Mouse (Mus musculus) intestine, embryonic 15.5 days (tissue): ENCODE results near the gene Dennd1a. TPM values are rescaled to one million over a fixed set of nuclear protein-coding genes. Genes with fewer than 3 reads are reported as not detected.

Experiments used
- ATAC-seq: fragments of 200-750 bp; cut with Nextera tagmentation; 2 replicates; pipeline ENCODE4 v1.8.0; 2017; ENCODE audit warnings: moderate TSS enrichment, moderate library complexity
- H3K27ac ChIP-seq: fragments of 300-500 bp; sonication (generic); 2 replicates; pipeline ENCODE4 v1.5.1; 2015; ENCODE audit warnings: mild to moderate bottlenecking, inconsistent platforms
- H3K27me3 ChIP-seq: fragments of 300-500 bp; sonication (generic); replicated peaks from 2 replicates; pipeline ENCODE4 v1.6.1; 2015; ENCODE audit warnings: inconsistent platforms
- H3K36me3 ChIP-seq: fragments of 300-500 bp; sonication (generic); 2 replicates; pipeline ENCODE4 v1.6.1; 2015; ENCODE audit warnings: inconsistent platforms
- H3K4me1 ChIP-seq: fragments of 300-500 bp; sonication (generic); replicated peaks from 2 replicates; pipeline ENCODE4 v1.6.1; 2015; ENCODE audit warnings: inconsistent platforms
- H3K4me2 ChIP-seq: fragments of 300-500 bp; sonication (generic); replicated peaks from 2 replicates; pipeline ENCODE4 v1.6.1; 2015; ENCODE audit warnings: mild to moderate bottlenecking, inconsistent platforms
- H3K4me3 ChIP-seq: fragments of 300-500 bp; sonication (generic); replicated peaks from 2 replicates; pipeline ENCODE4 v1.5.1; 2015; ENCODE audit warnings: inconsistent platforms
- H3K9ac ChIP-seq: fragments of 300-500 bp; sonication (generic); 2 replicates; pipeline ENCODE4 v1.6.1; 2015; ENCODE audit warnings: inconsistent platforms
- H3K9me3 ChIP-seq: fragments of 300-500 bp; sonication (generic); 2 replicates; pipeline ENCODE4 v1.6.1; 2016; ENCODE audit warnings: inconsistent platforms
- WGBS: fragments of 180-500 bp; shearing (Covaris S2); methylation state at CpG from one replicate; pipeline ENCODE4 v1.1.7; 2015; 5-methylcytosine and 5-hydroxymethylcytosine counted together
- polyA plus RNA-seq: library from polyadenylated mRNA; unstranded; fragments of >200 nt; fragmentation: Nextera tagmentation; extraction: Ambion mirVana; gene quantifications from 2 replicates; pipeline ENCODE4 v1.2.1, GENCODE M21; 2015

Gene Dennd1a
- polyA plus RNA-seq, 1 experiment from 2014 or later, result 11.2 TPM

GRCm38 (mm10) chr2:37764514-37764913 lies 522.7 kb downstream of the Dennd1a start:
- Histone ChIP-seq H3K4me3 (no peak overlapping the region), H3K36me3 (no peaks in the 10 kb centered on the region), H3K27ac (no peak overlapping the region), H3K27me3 (0 out of 2 replicates have a peak, but pooled peaks cover 2% of the 10 kb centered on the region), H3K4me2 (no peak overlapping the region), H3K9ac (no peak overlapping the region), H3K9me3 (no peaks in the 10 kb centered on the region), H3K4me1 (peaks cover 30% of the 10 kb centered on the region)
- ATAC-seq, result no peak
- WGBS, result 96% methylated on average over 2 of the region's 2 CpGs

- 0 out of 2 replicates have a peak, but pooled peaks cover 2% of the 10 kb centered on the region for H3K27me3 ChIP-seq
- H3K27ac ChIP-seq, result no peak overlapping the region
- 35% methylated on average over 3 of the region's 3 CpGs for whole genome bisulfite sequencing
- ATAC-seq, result no peak
- H3K9me3 ChIP-seq, result no peaks in the 10 kb centered on the region
- H3K4me2 ChIP-seq, result no peak overlapping the region
- H3K4me3 ChIP-seq, result no peak overlapping the region
- no peaks in the 10 kb centered on the region for H3K36me3 ChIP-seq
- no peak overlapping the region for H3K9ac ChIP-seq
- peaks cover 26% of the 10 kb centered on the region for H3K4me1 ChIP-seq
Measured at GRCm38 (mm10) chr2:37763638-37764037, 523.6 kb downstream of the Dennd1a start.

- no peak for ATAC-seq
- Histone ChIP-seq H3K4me2 (no peak overlapping the region), H3K27ac (no peak overlapping the region), H3K36me3 (no peaks in the 10 kb centered on the region), H3K27me3 (0 out of 2 replicates have a peak, but pooled peaks cover 2% of the 10 kb centered on the region), H3K9ac (no peak overlapping the region), H3K9me3 (no peaks in the 10 kb centered on the region), H3K4me3 (no peak overlapping the region), H3K4me1 (peaks cover 26% of the 10 kb centered on the region)
- 46% methylated on average over 6 of the region's 6 CpGs for WGBS
Measured at GRCm38 (mm10) chr2:37760633-37761032, 526.6 kb downstream of the Dennd1a start.

DNA sequence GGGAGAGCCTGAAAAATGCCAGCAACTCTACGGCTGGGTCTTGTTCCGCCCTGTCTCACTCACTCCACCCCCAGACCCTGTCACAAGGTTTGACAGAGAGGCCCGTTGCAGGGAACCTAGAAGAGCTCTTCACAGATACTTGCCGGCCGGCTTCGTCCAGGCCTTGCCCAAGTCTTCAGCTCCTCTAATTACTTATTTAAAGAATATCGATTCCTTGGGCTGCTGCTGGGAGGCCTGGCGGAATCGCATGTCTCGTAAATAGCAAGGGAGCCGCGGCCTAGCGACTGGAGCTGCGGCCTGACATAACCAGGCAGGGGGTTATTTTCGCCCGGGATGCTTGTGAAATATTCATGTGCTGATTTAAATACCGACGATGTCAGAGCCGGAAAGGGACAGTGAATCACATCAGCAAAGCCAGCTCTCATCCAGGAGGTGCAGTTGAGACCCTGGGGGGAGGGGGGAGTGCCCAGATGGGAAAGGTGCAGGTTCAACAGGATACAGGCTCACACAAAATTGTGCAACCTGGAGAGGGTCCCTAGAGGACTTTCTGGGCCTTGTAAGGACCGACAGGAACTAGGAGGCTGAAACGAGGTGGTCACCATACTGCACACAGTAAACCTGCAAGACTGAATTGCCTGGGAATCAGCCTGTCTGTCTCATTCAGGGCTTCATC lies 528.7 kb downstream of the Dennd1a start:
- H3K9ac ChIP-seq, result no peak overlapping the region
- ATAC-seq, result peak; percentile 59

DNA sequence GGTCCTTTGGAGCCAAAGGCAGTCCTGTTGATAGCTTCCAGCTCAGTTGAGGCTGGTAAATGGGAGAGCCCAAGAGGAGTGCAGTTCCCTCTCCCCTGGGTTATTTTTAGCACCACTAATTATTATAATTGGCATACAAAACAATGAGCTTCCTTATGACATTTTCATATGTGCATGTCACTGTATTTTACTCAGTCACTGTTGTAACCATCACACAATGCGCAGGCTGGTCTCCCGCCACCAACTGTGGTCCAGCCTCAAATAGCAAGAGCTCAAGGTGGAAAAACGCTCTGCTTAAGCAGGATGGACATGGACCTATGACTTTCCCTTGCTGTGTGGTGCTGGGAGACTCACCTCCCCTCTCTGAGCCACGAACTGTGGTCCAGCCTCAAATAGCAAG lies 529.4 kb downstream of the Dennd1a start:
- Histone ChIP-seq H3K9me3 (no peaks in the 10 kb centered on the region), H3K36me3 (no peaks in the 10 kb centered on the region), H3K27ac (no peak overlapping the region), H3K27me3 (0 out of 2 replicates have a peak, but pooled peaks cover 2% of the 10 kb centered on the region), H3K4me2 (peak overlapping the region; percentile 28), H3K4me1 (peaks cover 18% of the 10 kb centered on the region; the same call in 1 of the 2 replicates), H3K9ac (no peak overlapping the region), H3K4me3 (no peak overlapping the region)
- peak; percentile 4; the same call in 1 of the 2 replicates for ATAC-seq
- WGBS, result 82% methylated on average over 4 of the region's 4 CpGs

More for the DNA sequence above, 528.7 kb downstream of the Dennd1a start:
- Histone ChIP-seq H3K4me2 (peak overlapping the region; percentile 28), H3K36me3 (no peaks in the 10 kb centered on the region), H3K4me3 (no peak overlapping the region), H3K4me1 (peaks cover 18% of the 10 kb centered on the region; the same call in 1 of the 2 replicates), H3K9me3 (no peaks in the 10 kb centered on the region), H3K27ac (no peak overlapping the region), H3K27me3 (0 out of 2 replicates have a peak, but pooled peaks cover 2% of the 10 kb centered on the region)
- WGBS, result 14% methylated on average over 21 of the region's 21 CpGs

GRCm38 (mm10) chr2:37757016-37757415 lies 530.2 kb downstream of the Dennd1a start:
- H3K27me3 ChIP-seq, result 0 out of 2 replicates have a peak, but pooled peaks cover 2% of the 10 kb centered on the region
- no peaks in the 10 kb centered on the region for H3K9me3 ChIP-seq
- no peaks in the 10 kb centered on the region for H3K36me3 ChIP-seq
- WGBS, result 80% methylated on average over 5 of the region's 5 CpGs
- H3K27ac ChIP-seq, result no peak overlapping the region
- no peak for ATAC-seq
- no peak overlapping the region for H3K4me3 ChIP-seq
- H3K9ac ChIP-seq, result no peak overlapping the region
- H3K4me1 ChIP-seq, result peaks cover 18% of the 10 kb centered on the region; the same call in 1 of the 2 replicates
- no peak overlapping the region for H3K4me2 ChIP-seq

DNA sequence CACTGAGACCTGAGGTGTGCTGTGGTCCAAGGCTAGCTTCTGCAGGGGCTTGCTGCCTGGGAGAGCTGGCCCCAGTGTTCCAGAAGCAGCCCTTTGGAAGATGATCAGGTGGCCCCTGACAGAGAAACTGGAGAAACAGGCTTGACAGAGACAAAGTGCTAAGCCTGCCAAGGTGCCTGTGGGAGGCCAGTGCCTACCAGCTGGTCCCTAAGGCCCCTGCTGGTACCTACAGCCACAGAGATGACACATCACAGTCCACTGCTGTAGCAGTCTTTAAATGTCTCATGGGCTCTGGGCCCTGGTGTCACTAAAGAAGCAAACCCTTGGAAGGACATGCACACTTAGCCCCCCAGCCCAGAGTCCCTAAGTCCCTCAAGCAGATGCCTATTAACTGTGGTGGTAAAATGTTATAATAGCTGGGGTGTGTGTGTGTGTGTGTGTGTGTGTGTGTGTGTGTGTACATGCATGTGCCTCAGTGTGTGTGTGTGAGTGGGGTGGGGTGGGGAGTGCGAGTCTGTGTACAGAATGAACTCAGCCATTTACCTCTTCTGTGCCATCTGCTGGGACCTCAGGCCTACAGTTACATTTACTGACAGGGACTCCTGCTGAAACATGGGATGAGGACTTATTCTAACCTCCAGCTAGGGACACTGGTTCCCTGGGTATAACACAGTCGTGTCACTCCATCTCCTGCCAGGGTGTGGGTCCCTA lies 530.8 kb downstream of the Dennd1a start:
- ATAC-seq, result peak; percentile 39; the same call in 1 of the 2 replicates
- WGBS, result 74% methylated on average over 2 of the region's 2 CpGs

DNA sequence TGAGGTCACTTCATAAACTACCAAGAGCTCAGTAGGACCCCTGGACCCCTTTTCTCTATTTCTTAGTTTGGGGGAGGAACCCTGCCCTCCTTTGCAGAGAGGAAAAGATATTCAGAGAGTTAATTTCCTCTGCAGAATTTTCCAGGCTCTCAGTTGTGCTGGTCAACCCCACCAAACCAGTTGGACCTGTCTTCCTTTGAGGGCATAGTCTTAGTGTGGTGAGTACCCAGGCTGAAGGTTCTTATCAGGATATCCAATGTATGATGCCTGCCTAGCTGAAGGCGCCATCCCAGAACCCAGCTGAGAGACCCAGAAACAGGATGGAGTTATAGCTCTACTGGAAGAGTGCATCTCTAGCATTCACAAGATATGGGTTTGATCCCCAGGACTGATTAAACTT lies 536.1 kb downstream of the Dennd1a start:
- Histone ChIP-seq H3K9me3 (no peaks in the 10 kb centered on the region), H3K27ac (no peak overlapping the region), H3K27me3 (no peaks in the 10 kb centered on the region), H3K36me3 (no peaks in the 10 kb centered on the region), H3K4me2 (no peak overlapping the region), H3K4me1 (peaks cover 17% of the 10 kb centered on the region), H3K4me3 (no peak overlapping the region), H3K9ac (no peak overlapping the region)
- ATAC-seq, result 0 out of 2 replicates have a peak, but pooled peaks have one; percentile 42
- 89% methylated on average over 1 of the region's 1 CpGs for WGBS

More for the DNA sequence above, 530.8 kb downstream of the Dennd1a start:
- H3K4me2 ChIP-seq, result no peak overlapping the region
- H3K4me3 ChIP-seq, result no peak overlapping the region
- H3K9me3 ChIP-seq, result no peaks in the 10 kb centered on the region
- H3K9ac ChIP-seq, result no peak overlapping the region
- peaks cover 18% of the 10 kb centered on the region; the same call in 1 of the 2 replicates for H3K4me1 ChIP-seq
- H3K27me3 ChIP-seq, result 0 out of 2 replicates have a peak, but pooled peaks cover 2% of the 10 kb centered on the region
- no peaks in the 10 kb centered on the region for H3K36me3 ChIP-seq
- no peak overlapping the region for H3K27ac ChIP-seq

DNA sequence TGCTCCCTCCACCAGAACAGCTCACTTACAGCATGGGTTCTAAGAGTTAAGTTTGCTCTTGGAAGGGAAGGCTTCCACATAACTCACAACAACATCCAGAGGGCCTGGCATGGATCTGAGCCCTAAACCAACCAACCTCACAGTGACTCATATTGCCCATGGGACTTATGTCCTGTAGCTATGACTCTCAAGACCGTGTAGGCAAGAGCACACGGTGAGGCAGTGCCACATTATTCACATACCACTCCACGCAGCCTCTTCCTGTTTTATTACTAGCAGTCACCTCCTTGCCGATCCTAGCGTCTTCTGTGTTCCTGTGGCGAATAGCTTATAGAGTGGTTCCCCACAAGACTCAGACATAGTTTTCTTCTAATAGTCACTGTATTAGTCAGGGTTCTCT lies 537.9 kb downstream of the Dennd1a start:
- no peak overlapping the region for H3K4me3 ChIP-seq
- H3K36me3 ChIP-seq, result no peaks in the 10 kb centered on the region
- no peak for ATAC-seq
- H3K4me2 ChIP-seq, result no peak overlapping the region
- H3K27me3 ChIP-seq, result no peaks in the 10 kb centered on the region
- H3K9ac ChIP-seq, result no peak overlapping the region
- H3K9me3 ChIP-seq, result no peaks in the 10 kb centered on the region
- H3K27ac ChIP-seq, result no peak overlapping the region
- H3K4me1 ChIP-seq, result peaks cover 15% of the 10 kb centered on the region
- WGBS, result 54% methylated on average over 6 of the region's 6 CpGs

Other genes with a start within 250 kb of the Dennd1a start
- gene Lhx2, start 51.9 kb upstream of the Dennd1a start, polyA plus RNA-seq, result 0.09 and 0.44 TPM in 2 replicates
- 102 and 104 TPM in 2 replicates for gene Nek6, start 224.3 kb upstream of the Dennd1a start, polyA plus RNA-seq